Mouse (Mus musculus) heart, embryonic 13.5 days (tissue): ENCODE measurements at regions not wholly inside any gene's neighbourhood (a gene's known extent, or its start where the extent isn't known, plus 50 kb on each side); places are given as distances from the start of the nearest gene placed in this dataset.

Experiments used
- ATAC-seq: fragments of 200-750 bp; cut with Nextera tagmentation; 2 replicates; pipeline ENCODE4 v1.8.0; 2017; ENCODE audit warnings: moderate TSS enrichment; ENCODE audit not compliant: insufficient number of reproducible peaks, low FRiP score, low TSS enrichment; ENCODE audit errors: extremely low read depth
- H3K27ac ChIP-seq: fragments of 300-500 bp; sonication (generic); replicated peaks from 2 replicates; pipeline ENCODE4 v1.5.1; 2015; ENCODE audit warnings: moderate library complexity, mild to moderate bottlenecking, inconsistent platforms
- H3K27me3 ChIP-seq: fragments of 300-500 bp; sonication (generic); replicated peaks from 2 replicates; pipeline ENCODE4 v1.6.1; 2015; ENCODE audit warnings: mild to moderate bottlenecking, inconsistent platforms
- H3K36me3 ChIP-seq: fragments of 300-500 bp; sonication (generic); 2 replicates; pipeline ENCODE4 v1.6.1; 2015; ENCODE audit warnings: mild to moderate bottlenecking, inconsistent platforms
- H3K4me1 ChIP-seq: fragments of 300-500 bp; sonication (generic); 2 replicates; pipeline ENCODE4 v1.6.1; 2015; ENCODE audit warnings: inconsistent platforms
- H3K4me2 ChIP-seq: fragments of 300-500 bp; sonication (generic); 2 replicates; pipeline ENCODE4 v1.6.1; 2015; ENCODE audit warnings: inconsistent platforms, mild to moderate bottlenecking, moderate library complexity
- H3K4me3 ChIP-seq: fragments of 300-500 bp; sonication (generic); 2 replicates; pipeline ENCODE4 v1.5.1; 2015; ENCODE audit warnings: moderate library complexity, mild to moderate bottlenecking, inconsistent platforms
- H3K9ac ChIP-seq: fragments of 300-500 bp; sonication (generic); 2 replicates; pipeline ENCODE4 v1.6.1; 2015; ENCODE audit warnings: inconsistent platforms, mild to moderate bottlenecking, moderate library complexity
- H3K9me3 ChIP-seq: fragments of 300-500 bp; sonication (generic); 2 replicates; pipeline ENCODE4 v1.6.1; 2016; ENCODE audit warnings: inconsistent platforms
- WGBS: fragments of 180-500 bp; shearing (Covaris S2); methylation state at CpG from one replicate; pipeline ENCODE4 v1.1.7; 2015; ENCODE audit warnings: mixed read lengths; 5-methylcytosine and 5-hydroxymethylcytosine counted together

- H3K27me3 ChIP-seq, result no peaks in the 10 kb centered on the region
- H3K9me3 ChIP-seq, result no peaks in the 10 kb centered on the region
- H3K4me1 ChIP-seq, result peaks cover 8% of the 10 kb centered on the region; the same call in 1 of the 2 replicates
- H3K4me2 ChIP-seq, result no peak overlapping the region
- no peak overlapping the region for H3K9ac ChIP-seq
- no peaks in the 10 kb centered on the region for H3K36me3 ChIP-seq
- no peak overlapping the region for H3K27ac ChIP-seq
- no peak for ATAC-seq
- H3K4me3 ChIP-seq, result no peak overlapping the region
- 72% methylated on average over 4 of the region's 4 CpGs for WGBS
These were observed 85.4 kb upstream of the 1700016C15Rik start for GRCm38 (mm10) chr1:177644214-177644613.

- no peak for ATAC-seq
- WGBS, result 51% methylated on average over 4 of the region's 4 CpGs
- no peaks in the 10 kb centered on the region for H3K9me3 ChIP-seq
- no peak overlapping the region for H3K27ac ChIP-seq
- H3K4me2 ChIP-seq, result no peak overlapping the region
- no peak overlapping the region for H3K4me3 ChIP-seq
- no peaks in the 10 kb centered on the region for H3K36me3 ChIP-seq
- H3K27me3 ChIP-seq, result no peaks in the 10 kb centered on the region
- H3K4me1 ChIP-seq, result peaks cover 8% of the 10 kb centered on the region; the same call in 1 of the 2 replicates
- H3K9ac ChIP-seq, result no peak overlapping the region
These were observed 84.3 kb upstream of the 1700016C15Rik start for GRCm38 (mm10) chr1:177645327-177645726.

DNA sequence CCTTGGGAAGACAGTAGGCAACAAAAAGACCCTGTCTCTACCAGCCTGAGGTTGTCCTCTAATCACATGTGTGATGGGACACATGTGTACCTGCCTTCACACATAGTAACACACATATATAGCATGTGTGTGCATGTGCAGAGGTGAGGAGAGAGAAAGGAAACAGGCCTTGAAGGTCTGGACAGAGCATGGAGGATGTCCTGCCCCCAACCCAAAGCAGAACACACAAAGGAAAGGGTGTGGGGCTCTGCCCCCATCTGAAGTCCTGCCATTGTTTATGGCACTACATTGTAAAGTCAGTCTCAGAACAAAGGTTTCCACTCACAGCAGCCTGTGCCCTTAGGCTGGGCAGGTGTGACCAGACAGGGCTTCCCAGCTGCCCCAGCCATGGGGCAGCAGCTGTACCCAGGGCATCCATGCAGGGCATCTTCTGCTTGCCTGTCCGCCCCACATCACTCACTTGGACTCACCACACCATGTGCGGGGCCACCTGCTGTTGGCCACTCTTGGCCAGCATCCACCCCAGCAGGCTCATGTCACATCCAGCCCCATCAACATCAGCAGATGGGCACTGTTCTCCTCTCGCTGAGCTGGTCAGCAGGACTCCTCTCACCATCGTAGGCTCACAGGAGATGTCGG is 83.6 kb upstream of the 1700016C15Rik start:
- no peak overlapping the region for H3K27ac ChIP-seq
- peaks cover 8% of the 10 kb centered on the region; the same call in 1 of the 2 replicates for H3K4me1 ChIP-seq
- H3K9ac ChIP-seq, result no peak overlapping the region
- ATAC-seq, result no peak
- 56% methylated on average over 5 of the region's 5 CpGs for WGBS
- H3K9me3 ChIP-seq, result no peaks in the 10 kb centered on the region
- H3K4me3 ChIP-seq, result no peak overlapping the region
- H3K4me2 ChIP-seq, result no peak overlapping the region
- H3K27me3 ChIP-seq, result no peaks in the 10 kb centered on the region
- H3K36me3 ChIP-seq, result no peaks in the 10 kb centered on the region

DNA sequence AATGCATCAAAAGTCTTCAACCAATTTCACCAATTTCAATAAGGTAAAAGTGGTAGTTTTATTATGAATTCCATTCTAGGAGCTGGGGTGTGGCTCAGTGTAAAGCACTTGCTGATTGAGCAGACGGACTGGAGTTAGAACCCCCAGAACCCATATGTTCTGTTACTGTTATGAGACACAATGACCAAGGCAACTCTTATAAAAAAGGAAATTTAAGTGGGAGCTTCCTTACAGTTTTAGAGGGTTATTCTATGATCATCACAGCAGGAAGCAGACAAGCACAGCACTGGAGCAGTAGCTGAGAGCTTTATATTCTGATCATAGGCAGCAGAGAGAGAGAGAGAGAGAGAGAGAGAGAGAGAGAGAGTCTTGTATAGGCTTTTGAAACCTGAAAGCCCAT is 81.7 kb upstream of the 1700016C15Rik start:
- Histone ChIP-seq H3K4me2 (no peak overlapping the region), H3K9ac (no peak overlapping the region), H3K27me3 (no peaks in the 10 kb centered on the region), H3K4me1 (peaks cover 6% of the 10 kb centered on the region; the same call in 1 of the 2 replicates), H3K9me3 (no peaks in the 10 kb centered on the region), H3K27ac (no peak overlapping the region), H3K4me3 (no peak overlapping the region), H3K36me3 (no peaks in the 10 kb centered on the region)
- ATAC-seq, result no peak
- 76% methylated on average over 1 of the region's 1 CpGs for WGBS

DNA sequence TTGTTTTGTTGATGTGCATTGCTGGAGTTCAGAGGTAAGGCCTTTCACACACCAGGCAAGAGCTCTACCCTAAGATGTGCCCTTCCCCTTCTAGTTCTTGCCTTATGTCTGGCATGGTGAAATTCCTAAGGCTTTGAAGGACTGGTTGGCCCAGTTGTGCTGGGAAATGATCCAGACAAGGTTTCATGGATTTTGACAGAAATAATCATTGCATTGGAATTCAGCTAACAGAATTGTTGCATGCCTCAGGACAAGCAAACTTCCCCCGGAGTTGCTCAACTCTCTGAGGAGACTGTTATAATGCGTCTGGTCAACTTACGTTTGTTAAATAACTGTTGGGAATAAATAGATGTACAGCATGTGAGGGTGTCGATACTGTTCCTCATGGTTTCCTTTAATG is 80.6 kb upstream of the 1700016C15Rik start:
- 71% methylated on average over 4 of the region's 4 CpGs for WGBS
- Histone ChIP-seq H3K36me3 (no peaks in the 10 kb centered on the region), H3K27ac (no peak overlapping the region), H3K9ac (no peak overlapping the region), H3K9me3 (no peaks in the 10 kb centered on the region), H3K4me3 (no peak overlapping the region), H3K4me1 (no peaks in the 10 kb centered on the region), H3K27me3 (no peaks in the 10 kb centered on the region), H3K4me2 (no peak overlapping the region)
- no peak for ATAC-seq

DNA sequence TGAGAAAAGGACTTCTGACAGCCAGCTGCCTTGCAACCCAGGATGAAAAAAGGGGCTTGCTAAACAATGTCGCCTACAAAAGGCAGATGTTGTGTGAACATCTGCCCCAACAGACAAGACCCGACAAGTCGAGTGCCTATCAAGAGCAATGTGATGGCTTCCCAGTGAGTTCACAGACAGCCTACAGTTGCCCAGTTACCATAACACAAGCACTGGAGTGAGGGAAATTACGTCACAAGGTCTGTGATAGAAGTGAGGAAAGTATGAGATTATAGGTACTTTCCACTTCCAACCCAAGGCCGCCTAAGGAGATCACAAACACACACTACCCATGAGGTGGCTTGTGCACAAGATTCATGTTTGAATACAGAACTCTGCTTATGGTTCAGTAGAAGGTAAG is 78.4 kb upstream of the 1700016C15Rik start:
- ATAC-seq, result no peak
- no peaks in the 10 kb centered on the region for H3K27me3 ChIP-seq
- H3K9ac ChIP-seq, result no peak overlapping the region
- H3K4me2 ChIP-seq, result no peak overlapping the region
- H3K4me3 ChIP-seq, result no peak overlapping the region
- H3K27ac ChIP-seq, result no peak overlapping the region
- WGBS, result 55% methylated on average over 5 of the region's 5 CpGs
- H3K36me3 ChIP-seq, result no peaks in the 10 kb centered on the region
- no peaks in the 10 kb centered on the region for H3K9me3 ChIP-seq
- H3K4me1 ChIP-seq, result no peaks in the 10 kb centered on the region

- no peaks in the 10 kb centered on the region for H3K36me3 ChIP-seq
- ATAC-seq, result no peak
- no peak overlapping the region for H3K4me2 ChIP-seq
- no peaks in the 10 kb centered on the region for H3K9me3 ChIP-seq
- no peaks in the 10 kb centered on the region for H3K27me3 ChIP-seq
- no peak overlapping the region for H3K9ac ChIP-seq
- H3K27ac ChIP-seq, result no peak overlapping the region
- WGBS, result 59% methylated on average over 7 of the region's 7 CpGs
- H3K4me1 ChIP-seq, result no peaks in the 10 kb centered on the region
- H3K4me3 ChIP-seq, result no peak overlapping the region
These were observed 66.5 kb upstream of the 1700016C15Rik start for GRCm38 (mm10) chr1:177663163-177663562.

- Histone ChIP-seq H3K4me1 (no peaks in the 10 kb centered on the region), H3K9me3 (no peaks in the 10 kb centered on the region), H3K27me3 (no peaks in the 10 kb centered on the region), H3K4me2 (no peak overlapping the region), H3K9ac (no peak overlapping the region), H3K36me3 (no peaks in the 10 kb centered on the region), H3K4me3 (no peak overlapping the region), H3K27ac (no peak overlapping the region)
- 76% methylated on average over 8 of the region's 8 CpGs for WGBS
- no peak for ATAC-seq
These were observed 62.4 kb upstream of the 1700016C15Rik start for GRCm38 (mm10) chr1:177667041-177667791.

- 87% methylated on average over 1 of the region's 1 CpGs for WGBS
These were observed 59.0 kb upstream of the 1700016C15Rik start for GRCm38 (mm10) chr1:177670576-177670975.

DNA sequence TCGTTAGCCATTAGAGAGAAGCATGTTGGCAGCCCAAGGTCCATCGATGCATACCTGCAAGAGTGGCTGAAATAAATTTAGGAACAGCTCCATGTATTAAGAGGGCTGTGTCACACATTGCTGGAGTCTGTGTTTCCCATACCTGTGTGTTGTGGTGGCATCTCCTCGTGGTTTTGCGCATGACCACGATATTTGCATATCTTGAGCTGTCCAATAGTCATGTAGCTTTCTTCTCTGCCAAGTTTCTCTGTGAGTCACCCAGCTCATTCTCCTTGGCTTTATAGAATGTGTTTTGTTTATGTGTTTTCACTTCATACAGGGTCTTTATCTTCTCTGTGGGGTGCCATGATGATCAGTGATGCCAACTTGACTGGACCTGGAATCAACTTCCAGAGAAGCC is 53.0 kb upstream of the 1700016C15Rik start:
- Histone ChIP-seq H3K9ac (no peak overlapping the region), H3K27me3 (no peaks in the 10 kb centered on the region), H3K9me3 (no peaks in the 10 kb centered on the region), H3K36me3 (no peaks in the 10 kb centered on the region), H3K4me1 (no peaks in the 10 kb centered on the region), H3K4me3 (no peak overlapping the region), H3K4me2 (no peak overlapping the region), H3K27ac (no peak overlapping the region)
- 80% methylated on average over 5 of the region's 5 CpGs for WGBS
- ATAC-seq, result no peak

More at GRCm38 (mm10) chr1:177670576-177670975, 59.0 kb upstream of the 1700016C15Rik start:
- Histone ChIP-seq H3K9ac (no peak overlapping the region), H3K9me3 (no peaks in the 10 kb centered on the region), H3K27ac (no peak overlapping the region), H3K4me1 (no peaks in the 10 kb centered on the region), H3K36me3 (no peaks in the 10 kb centered on the region), H3K27me3 (no peaks in the 10 kb centered on the region), H3K4me2 (no peak overlapping the region), H3K4me3 (no peak overlapping the region)
- ATAC-seq, result no peak

- no peak for ATAC-seq
- WGBS, result 72% methylated on average over 4 of the region's 4 CpGs
These were observed 50.8 kb upstream of the 1700016C15Rik start for GRCm38 (mm10) chr1:177678832-177679231.

More at GRCm38 (mm10) chr1:177678832-177679231, 50.8 kb upstream of the 1700016C15Rik start:
- Histone ChIP-seq H3K36me3 (no peaks in the 10 kb centered on the region), H3K4me3 (no peak overlapping the region), H3K9me3 (no peaks in the 10 kb centered on the region), H3K27me3 (no peaks in the 10 kb centered on the region), H3K9ac (no peak overlapping the region), H3K4me1 (no peaks in the 10 kb centered on the region), H3K27ac (no peak overlapping the region), H3K4me2 (no peak overlapping the region)
